Mouse (Mus musculus) cerebellum, postnatal 14 days (tissue): Measurements from ENCODE around the gene Otop3.

ENCODE experiments used
- DNase-seq, 2 experiments: peaks; one replicate each; pipeline ENCODE4 v3.0.0; 2021; ENCODE audit warnings: mixed read lengths in 2 of 2

The Otop3 gene

DNA sequence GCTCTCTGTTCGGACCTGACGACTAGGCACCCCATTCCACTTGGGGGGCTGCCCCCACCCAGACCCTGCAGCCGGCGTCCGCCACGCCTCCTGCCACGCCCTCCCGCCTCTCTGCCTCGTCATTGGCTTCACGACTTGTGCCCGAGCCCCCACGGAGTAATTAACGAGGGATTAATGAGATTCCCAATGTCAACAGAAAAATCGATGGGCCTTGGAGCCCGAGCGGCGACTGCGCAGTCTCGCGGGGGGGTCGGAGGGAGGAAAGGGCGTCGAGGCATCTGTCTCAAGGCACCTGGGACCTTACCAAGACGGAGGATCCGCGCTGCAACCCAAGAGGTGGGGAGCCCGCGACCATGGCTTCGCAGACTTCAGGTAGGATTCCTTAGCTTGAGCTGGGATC, at the start of gene Otop3:
TSS of gene Otop3 (plus strand) at position 201 of the 400 bp plus-strand sequence.
- no peak for DNase-seq

DNA sequence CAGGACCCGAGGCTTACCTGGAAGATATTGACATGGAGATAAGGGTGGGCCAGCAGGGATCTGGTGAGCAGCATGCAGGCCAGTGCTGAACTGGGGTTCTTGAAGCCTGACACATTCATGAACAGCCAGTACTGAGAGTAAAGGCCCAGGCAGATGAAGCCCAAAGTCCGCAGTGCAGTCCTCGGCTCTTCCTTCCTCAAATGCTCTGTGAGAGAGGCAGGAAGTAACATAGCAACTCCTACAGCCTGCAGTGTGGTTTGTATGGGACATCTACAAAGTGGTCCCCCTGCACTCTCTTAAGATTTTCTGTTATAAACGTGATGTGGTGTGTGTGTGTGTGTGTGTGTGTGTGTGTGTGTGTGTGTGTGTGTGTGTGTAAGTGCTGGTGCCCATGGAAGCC, 49.2 kb upstream of the Otop3 start:
- no peak for DNase-seq

DNA sequence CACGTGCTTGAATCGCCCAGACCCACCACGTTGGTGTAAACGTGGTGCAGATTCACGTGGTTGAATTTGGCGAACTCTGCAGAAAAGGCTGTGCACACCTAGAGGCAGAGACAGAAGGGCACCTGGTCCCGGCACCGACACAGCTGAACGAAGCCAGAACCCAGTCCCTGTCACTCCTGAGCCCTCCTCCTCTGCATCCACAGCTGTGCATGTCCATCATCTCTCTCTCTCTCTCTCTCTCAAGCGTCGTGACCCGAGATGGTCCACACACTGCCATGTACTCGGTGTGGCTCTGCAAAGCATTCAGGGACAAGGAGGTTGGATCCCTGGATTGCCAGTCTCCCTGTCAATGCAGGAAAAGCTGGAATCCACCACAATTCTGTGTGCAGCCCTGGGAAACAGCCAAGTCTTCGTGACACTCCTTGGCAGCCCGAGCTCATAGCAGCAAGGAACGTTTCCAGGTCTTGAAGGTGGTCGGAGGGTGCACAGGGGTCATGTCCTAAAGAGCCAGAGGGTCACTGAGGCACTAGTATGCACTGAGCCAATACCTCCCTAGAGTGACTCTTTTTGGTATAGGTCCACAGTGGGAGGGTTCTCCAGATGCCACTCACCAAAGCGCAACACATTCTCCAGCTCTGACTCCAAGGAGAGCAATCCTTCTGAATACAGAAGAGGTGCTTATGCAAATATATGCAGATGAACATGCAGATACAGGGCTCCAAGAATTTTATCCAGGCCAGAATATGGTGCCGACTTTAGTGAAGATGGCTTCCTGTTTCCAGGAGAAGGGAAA, 48.1 kb upstream of the Otop3 start:
- DNase-seq = peak in 1 of 2 experiments; percentile 34

DNA sequence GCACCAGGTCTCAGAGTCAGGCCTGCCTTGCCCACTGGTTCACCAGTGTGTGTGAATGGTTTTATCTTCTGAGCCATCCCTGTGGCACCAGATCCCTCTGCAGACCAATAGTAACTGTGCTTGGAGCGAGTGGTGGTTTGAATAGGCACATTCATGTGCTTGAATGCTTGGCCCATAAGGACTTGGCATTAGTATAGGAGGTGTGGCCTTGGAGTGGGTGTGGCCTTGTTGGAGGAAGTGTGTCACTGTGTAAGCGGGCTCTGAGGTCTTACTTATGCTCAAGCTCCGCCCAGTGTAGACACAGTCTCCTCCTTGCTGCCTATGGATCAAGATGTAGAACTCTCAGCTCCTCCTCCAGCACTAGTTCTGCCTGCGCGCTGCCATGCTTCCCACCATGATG, 47.1 kb upstream of the Otop3 start:
- DNase-seq = no peak

DNA sequence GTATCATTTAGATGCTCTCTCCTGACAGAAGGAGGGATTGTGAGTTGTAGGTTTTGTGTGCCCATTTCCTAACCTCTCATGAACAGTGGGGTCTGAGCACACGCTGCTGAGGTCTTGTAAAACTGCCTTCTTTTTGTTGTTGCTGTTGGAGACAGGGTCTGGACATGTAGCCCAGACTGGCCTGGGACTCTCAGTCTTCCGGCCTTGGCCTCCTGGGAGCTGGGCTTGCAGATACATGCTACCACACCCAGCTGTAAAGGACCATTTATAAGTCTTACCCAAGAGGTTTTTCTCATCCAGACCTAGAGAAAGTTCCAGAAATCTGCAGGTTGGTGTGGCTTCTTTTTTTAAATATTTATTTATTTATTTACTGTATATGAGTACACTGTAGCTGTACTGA, 46.2 kb upstream of the Otop3 start:
- no peak for DNase-seq

DNA sequence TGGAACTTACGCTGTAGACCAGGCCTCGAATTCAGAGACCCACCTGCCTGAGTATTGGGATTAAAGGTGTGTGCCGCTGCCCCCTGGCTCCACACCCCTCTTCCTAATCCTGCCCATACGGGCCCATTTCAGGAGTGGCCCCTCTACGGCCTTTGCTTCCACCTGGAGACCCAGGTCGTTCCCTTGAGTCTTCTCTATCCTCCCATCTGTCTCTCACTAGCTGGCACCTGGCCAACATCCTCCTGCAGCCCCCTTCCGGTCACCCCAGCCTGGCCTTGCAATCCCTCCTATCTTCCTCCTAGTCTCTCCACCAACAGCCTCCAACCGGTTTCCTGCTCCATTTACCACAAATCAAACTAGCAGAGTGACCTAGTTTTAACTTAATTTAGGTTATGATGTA, 44.6 kb upstream of the Otop3 start:
- DNase-seq = peak in 1 of 2 experiments; percentile 50

DNA sequence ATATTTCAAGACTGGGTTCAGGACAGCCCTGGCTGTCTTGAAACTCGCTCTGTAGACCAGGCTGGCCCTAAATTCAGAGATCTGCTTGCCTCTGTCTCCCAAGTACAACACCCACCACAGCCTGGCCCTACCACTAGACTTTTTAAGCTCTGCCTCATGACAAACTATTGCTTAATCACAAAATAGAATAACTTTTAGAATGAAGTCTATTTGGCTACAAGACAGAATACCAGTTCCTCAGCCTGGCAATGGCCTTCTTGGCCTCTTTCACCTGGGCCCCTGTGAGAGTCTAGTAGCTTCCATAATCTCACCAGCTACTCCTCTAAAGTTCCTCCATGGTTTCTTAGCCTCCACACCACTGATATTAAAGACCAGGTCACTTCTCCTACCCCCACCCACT, 44.2 kb upstream of the Otop3 start:
- DNase-seq = no peak

DNA sequence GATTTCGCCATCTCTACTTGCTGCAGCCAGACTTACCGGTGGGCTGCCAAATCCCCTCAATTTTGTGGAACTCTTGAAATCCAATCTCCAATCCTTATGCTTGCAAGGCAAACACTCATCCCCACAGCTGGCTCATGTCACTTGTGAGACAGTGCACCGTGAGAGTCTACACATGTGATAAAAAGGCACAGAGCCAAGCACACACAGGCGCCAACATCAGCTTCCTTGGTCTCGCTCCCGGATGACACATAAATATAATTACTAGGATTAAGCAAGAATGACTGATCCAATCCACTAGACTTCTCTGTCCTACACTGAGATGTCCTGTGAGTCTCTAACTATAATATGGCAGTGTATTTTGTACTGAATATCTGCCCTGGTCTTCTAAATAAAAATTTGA, 43.6 kb upstream of the Otop3 start:
- no peak for DNase-seq

DNA sequence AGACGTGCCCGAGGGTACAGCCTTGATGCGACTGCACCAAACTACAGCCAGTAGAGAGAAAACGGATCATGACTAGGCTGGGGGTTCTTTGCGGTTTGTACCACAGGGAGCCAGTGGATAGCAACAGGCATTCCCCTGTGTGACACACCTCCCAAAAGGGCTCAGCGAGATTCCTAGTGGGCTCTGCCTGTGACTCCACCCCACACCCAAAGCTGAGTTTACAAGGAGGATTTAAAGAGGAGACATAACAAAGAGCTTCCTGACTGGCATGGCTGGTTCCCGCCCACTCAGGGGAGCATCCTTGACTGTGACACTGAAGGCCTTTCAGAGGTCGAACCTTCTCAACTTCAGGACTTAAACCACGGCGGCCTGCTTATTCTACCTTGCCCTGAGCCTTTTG, 43.0 kb upstream of the Otop3 start:
- no peak for DNase-seq

DNA sequence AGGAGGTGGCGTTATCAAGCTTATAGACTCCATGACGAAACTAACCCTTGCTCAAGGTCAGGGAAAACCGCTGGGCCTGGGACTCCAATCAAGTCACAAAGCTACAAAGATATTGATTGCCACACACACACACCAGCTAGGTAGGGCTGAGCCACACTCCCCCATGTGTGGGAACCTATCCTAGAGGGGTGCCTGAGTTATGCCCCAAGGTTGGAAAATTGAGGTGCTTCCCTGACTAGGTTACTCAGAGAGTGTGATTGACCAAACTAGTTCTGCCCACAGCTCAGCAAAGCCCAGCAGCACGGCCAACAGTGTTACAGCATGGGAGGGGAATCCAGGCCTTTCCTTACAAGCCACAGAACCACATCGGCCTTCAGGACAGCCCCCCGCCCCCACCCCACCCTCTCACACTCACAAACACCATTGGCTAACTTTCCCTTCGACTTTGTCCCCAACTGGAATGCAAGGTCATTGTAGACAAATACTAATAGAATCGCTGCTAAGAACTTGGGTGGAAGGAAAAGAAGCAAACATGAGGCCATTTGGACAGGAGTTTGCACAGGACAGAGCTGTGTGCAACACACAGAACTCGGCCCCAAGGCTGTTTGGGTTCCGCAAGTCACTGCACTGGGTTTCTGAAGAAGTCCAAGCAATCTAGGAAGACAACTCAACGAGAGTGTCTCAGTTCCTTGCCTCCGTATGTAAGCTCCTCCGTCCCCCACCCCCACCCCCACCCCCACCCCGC, 41.7 kb upstream of the Otop3 start:
- DNase-seq = no peak

DNA sequence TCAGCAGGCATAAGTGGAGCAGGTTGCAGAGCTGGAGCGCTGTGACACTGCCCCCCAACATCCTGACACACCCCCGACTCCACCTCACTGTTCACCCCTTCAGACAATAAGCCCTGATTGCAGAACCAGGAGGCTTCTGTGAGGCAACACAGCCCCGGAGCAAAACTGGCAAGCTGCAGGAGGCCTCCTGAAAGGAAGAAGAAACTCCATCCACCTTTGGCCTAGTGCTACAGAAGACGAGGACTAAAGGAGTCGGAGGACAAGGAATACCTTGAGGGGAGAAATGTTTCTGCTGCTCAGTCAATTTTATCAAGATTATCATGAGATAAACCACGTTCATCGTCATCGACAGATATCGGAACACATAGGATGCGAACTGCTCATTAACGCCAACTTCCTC, 38.6 kb upstream of the Otop3 start:
- no peak for DNase-seq

DNA sequence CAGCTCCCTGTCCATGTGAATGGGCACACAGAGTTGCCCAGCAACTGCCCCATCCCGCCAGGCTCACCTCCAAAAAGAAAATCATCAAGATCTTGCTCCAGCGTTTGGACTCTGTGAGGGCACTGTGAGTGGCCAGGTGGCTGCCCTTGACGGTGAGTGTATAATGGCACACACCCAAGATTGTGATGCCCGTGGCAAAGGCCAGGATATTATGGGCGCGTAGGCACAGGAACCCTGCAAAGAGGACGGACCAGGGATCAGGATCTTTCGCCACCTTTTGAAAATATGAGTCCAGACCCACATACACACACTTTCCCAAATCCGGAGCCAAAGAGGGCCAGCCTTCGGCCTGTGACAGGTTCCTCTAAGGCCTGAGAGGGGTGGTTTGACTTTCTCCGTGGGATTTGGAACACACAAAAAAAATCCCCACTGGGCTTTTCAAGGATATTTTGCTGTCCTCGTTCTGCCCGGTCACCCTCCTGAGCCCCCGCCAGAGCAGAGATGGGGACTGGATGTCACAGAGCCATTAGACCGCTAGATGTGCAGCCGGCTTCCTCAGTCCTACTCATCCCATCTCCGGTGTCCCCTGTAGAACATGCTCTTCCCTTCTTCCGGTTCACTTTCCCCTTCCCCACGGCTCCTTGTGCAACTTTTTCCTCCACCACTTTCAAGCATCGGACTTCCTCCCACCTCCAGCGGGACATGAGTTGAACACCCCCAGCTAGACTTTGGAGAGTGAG, 37.9 kb upstream of the Otop3 start:
- peak; percentile 62 to 71 for DNase-seq

DNA sequence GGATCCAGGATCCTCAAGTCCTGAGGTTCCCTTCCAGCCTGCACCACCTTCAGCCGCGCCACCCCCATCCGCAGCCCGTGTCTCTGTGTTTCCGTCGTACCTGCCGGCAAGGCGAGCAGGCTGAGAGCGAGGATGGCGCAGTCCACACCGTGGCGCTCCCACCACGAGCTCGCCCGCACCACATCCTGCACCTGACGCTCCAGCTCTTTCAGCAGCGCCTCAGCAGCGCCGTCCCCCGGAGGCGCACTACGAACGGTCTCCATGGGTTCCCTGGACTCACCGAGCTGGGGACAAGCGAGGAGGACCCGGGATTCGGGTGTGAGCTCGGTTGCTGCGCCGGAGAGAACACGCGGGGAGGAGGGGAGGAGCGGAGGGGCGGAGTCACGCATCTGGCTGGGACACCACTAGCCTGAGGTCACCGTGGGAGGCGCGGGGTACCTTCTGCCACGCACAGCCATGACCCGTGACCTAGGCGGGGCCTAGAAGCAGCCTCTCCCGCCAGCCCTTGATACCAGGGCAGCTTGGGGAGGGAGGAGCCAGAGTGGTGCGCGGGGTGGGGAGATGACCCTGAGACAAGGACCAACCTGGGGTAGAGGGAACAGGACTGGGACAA, 37.2 kb upstream of the Otop3 start, which contains the start of gene Fads6:
TSS of gene Fads6 (minus strand) at position 450 of the 613 bp plus-strand sequence.
- DNase-seq = peak; percentile 80 to 84

DNA sequence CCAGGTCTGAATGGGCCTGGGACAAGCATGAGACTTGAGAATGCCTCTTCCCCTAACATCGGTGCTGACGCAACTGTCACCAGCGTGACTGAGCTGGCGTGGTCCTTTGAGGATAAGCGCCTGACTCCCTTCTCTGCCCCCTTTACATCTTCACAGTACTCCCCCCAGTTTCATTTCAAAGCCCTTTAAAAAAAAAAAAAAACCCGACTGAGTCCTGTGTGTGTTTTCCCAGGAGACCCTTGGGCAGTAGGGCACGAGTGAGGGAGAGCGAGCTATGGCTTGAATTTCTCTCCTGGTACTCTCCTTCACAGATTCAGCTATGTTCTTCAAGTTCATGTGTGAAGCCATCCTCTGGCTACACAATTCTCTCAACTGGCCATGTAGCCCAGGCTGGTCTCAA, 36.4 kb upstream of the Otop3 start:
- no peak for DNase-seq

DNA sequence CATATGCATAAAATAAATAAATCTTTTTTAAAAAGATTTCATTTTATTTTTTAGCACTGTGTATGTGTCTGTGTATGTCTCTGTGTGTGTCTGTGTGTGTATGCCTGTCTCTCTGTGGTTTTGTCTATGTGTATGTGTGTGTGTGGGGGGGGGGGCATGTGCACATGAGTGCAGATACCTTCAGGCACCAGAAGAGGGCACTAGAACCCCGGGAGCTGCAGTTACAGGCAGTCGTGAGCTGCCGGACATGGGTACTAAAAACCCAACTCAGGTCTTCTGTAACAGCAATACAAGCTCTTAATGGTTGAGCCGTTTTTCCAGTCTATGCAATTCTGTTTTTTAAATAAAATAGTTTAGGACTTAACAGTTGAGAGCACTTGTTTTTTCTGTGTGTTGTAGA, 33.8 kb upstream of the Otop3 start:
- no peak for DNase-seq

DNA sequence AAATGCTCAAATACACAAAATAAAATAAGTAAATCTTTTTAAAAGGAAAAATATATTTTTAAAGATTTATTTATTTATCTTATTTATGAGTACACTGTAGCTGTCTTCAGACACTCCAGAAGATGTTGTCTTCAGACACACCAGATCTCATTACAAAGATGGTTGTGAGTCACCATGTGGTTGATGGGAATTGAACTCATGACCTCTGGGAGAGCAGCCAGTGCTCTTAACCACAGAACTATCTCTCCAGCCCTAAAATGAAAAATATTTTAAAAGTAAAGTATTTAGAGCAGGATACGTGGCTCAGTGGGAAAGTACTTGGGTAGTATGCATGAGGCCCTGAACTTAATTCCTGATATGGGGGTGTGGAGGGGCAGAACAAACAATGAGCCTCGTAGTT, 33.2 kb upstream of the Otop3 start:
- DNase-seq = no peak

DNA sequence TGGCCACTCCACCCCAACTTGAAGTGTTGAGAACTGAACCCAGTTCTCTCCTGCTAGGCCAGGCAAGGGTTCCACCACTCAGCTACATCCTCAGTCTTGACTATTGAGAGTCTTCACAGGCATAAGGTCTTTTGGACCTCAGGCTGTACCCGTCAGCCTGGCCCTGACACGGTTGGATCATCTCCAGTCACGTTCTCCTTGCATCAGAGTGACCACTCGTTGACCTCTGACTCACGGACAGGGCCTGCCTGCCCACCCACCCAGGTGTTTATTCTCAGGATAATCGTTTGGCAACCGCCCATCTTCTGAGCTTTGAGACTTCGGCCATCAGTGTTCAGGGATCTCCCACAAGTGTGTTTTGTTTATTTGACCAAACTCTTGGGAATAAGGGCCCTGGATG, 31.4 kb upstream of the Otop3 start:
- DNase-seq = no peak

DNA sequence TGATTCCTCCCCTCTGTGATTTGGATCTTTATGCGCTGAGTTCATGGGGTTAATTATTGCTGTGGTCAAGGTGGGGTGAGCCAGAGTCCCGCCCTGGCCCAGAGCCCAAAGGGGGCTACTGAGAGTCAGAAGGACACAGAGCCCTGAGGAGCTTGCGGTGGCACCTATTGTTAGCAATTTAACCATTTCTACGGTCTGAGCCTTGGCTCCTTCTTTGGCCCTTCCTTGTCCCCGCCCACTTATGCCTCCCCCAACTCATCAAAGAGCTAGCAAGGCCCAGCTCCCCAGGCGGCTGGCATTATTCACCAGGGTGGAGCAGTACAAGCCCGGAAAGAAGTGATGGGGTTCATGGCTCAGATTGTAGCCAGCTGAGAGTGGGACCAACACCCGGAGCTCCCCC, 27.7 kb upstream of the Otop3 start, which contains the start of gene Otop2:
TSS of gene Otop2 (plus strand) at position 301 of the 400 bp plus-strand sequence.
- no peak for DNase-seq

DNA sequence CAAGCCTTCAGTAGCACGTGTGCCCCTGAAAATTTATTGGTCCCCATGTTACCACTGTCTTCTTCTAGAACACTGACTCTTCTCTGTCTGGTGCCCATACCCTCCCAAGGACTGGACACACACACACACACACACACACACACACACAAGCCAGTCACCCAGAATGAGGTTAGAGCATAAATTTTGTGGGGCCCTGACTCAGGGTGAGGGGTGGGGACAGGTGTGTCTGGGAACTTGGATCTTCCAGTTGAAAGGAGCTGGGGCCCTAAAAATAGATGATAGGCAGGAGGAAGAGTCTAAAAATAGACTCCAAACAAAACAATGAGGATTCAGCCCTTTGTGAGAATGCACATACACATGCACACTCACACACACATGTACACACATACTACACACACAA, 25.8 kb upstream of the Otop3 start:
- DNase-seq = no peak

DNA sequence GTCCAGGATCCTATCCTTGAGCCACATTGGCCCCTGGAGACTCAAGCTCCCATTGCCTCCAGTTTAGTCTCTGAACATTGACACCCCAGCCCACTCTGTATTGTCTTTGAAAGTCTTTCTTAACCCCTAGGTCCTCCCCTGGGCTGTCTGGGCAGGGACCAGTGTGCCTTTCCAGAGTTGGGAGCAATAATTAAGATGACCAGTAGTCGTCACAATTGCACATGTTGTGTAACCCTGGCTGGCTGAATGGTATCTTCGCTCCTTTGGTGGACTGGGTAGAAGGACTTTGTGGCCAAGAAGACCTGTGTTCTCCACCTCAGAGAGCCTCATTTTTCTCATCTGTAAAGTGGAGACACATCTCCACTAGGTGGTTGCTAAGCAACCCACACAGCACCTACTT, 20.3 kb upstream of the Otop3 start:
- DNase-seq = peak; percentile 40 to 44

DNA sequence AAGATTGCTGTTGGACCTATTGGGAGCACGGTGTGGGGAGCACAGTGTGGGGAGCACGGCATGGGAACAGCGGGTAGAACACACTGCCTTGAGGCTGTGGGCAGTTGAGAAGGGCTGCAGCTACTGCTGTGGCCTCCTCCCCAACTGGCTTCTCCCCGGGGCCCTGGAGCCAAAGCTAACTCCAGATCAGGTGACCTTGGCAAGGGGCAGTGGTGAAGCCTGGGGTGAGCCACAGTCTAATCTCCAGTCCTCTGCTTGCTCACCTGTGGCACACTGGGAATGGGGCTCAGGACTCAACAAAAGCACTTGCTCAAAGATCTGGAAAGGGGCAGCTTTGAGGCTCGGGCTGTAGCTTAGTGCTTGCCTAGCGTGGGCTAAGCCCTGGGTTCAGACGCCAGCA, 17.3 kb upstream of the Otop3 start:
- no peak for DNase-seq

DNA sequence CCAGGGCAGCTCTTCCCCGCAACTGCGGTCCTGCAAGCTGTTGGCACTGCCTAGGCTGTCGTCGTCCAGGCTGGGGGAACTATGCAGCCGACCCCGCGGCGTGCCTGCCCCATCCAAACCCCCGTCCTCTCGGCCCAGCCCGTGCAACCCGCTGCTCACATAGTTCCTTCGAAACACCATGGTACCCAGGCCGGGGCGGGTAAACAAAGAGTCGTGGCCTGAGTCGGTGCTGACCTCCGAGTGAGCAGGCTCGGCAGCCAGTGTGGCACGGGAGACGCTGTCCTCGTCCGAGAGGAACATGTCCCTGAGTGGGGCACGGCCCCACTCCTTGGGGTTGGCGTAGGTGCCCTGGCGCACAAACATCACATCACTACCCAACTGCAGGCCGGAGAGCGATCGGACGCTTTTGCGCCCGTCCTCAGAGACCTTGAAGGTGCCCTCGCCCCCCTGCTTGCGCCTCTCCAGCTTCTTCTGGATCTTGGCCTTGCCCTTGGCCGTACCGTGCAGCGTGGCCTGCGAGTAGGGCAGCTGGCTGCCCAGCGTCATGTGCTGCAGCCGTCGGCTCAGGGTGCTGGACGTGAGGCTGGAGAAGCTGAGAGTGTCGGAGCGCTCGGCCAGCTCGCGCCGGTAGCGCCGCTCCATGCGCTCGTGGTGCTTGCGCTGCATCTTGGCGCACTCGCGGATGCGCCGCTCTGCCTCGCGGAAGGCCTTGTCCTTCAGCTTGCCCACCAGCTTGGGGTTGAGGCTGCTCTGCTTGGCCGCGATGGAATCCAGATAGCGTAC, 16.1 kb upstream of the Otop3 start:
- peak; percentile 33 to 38 for DNase-seq
